16 mouse cellular contexts compared by ENCODE assay signal in genomic region chr14:55689433-55689832, GRCm38 (mm10).
"Had no signal": no experiment of that assay in that cellular context is flagged by ENCODE, and none has a peak within 500 bp of the region (broad histone marks: within the 10 kb centered on the region; RNA-seq: fewer than 3 reads in every experiment).

No protein-coding gene starts in this region.

- H3K27ac ChIP-seq: neural tube, embryonic 13.5 days; neural tube, embryonic 15.5 days; stomach, embryonic 15.5 days; stomach, postnatal 0 days had no signal

- H3K4me2 ChIP-seq: neural tube, embryonic 13.5 days; neural tube, embryonic 15.5 days; stomach, embryonic 15.5 days had no signal

- DNase-seq: retina, postnatal 1 day; right cerebral cortex, adult 18-20 months; right cerebral cortex, postnatal 14 days; right cerebral cortex, postnatal 25 days; right cerebral cortex, postnatal 4 days; spleen, adult 18-20 months; thymus, adult 18-20 months; thymus, adult 2 months; thymus, postnatal 14 days; thymus, postnatal 25 days; thymus, postnatal 36 days; thymus, postnatal 4 days had no signal

- H3K36me3 ChIP-seq: neural tube, embryonic 13.5 days; neural tube, embryonic 15.5 days; stomach, embryonic 15.5 days had no signal

- H3K9ac ChIP-seq: neural tube, embryonic 13.5 days; neural tube, embryonic 15.5 days; stomach, embryonic 15.5 days had no signal

- H3K9me3 ChIP-seq: neural tube, embryonic 13.5 days; neural tube, embryonic 15.5 days; stomach, embryonic 15.5 days had no signal

- H3K4me3 ChIP-seq: neural tube, embryonic 13.5 days; neural tube, embryonic 15.5 days; stomach, embryonic 15.5 days had no signal

- H3K4me1 ChIP-seq: neural tube, embryonic 13.5 days; neural tube, embryonic 15.5 days; stomach, embryonic 15.5 days had no signal

- H3K27me3 ChIP-seq: neural tube, embryonic 13.5 days; neural tube, embryonic 15.5 days; stomach, embryonic 15.5 days had no signal
